Mouse (Mus musculus) heart, adult 2 months (tissue): ENCODE measurements around the gene Igsf21.

Experiments used
- CTCF ChIP-seq: fragments of 200-600 bp; IDR thresholded peaks from 2 replicates; pipeline ENCODE4 v1.8.1; 2022; ENCODE audit warnings: antibody characterized with exemption, mild to moderate bottlenecking, moderate library complexity
- POLR2A ChIP-seq: fragments of 200-500 bp; IDR thresholded peaks from 2 replicates; pipeline ENCODE4 v1.6.1; 2011; ENCODE audit warnings: mild to moderate bottlenecking, low read depth, low read length, control low read depth; ENCODE audit not compliant: insufficient read depth

DNA sequence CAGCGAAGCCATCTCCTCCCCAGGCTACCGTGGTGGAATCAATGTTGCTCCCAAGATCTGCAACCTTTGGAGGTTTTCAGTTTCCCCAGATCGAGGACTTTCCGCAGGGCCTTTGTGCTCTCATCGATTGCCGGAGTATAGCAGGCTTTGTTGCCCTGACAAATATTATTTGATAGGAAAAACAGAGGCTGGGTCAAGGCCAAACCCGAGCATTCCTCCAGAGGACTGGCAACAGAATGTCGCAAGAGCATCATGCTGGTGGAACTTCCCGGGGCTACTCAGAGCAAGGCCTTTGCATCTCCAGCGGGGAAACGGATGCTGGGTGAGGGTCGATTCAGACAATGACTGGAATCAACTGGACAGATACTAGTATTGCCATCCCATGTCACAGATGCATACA is 180.6 kb downstream of the Igsf21 start:
- no peak for TF ChIP-seq CTCF
- no peak for TF ChIP-seq POLR2A
